ENCODE assay signal across 8 mouse cellular contexts in genomic region chr9:21153331-21153730, GRCm38 (mm10). TPM values are rescaled to one million over a fixed set of nuclear protein-coding genes. Genes with fewer than 3 reads are reported as not detected.
A peak's percentile ranks its signal among the peaks of the same experiment; 100 is the strongest.
DNase-seq lines count a peak whose midpoint lies in the region; ATAC-seq lines count a peak whose summit lies in the region.

No protein-coding gene starts in this region.

- DNase-seq in lung, postnatal 25 days (ENCODE audit: low spot score): no peak
- no peak for DNase-seq in cerebellum, adult 8-10 months
- no peak for DNase-seq in spleen, postnatal 4 days (ENCODE audit: low spot score in 2 of 2)
- no peak for DNase-seq in ovary, postnatal 36 days (ENCODE audit: low spot score)

- H3K27ac ChIP-seq in lung, embryonic 15.5 days: peak overlapping the region; percentile 82
- H3K27ac ChIP-seq in forebrain, embryonic 12.5 days: no peak overlapping the region
- peak overlapping the region; percentile 71 for H3K27ac ChIP-seq in intestine, embryonic 15.5 days
- no peak overlapping the region for H3K27ac ChIP-seq in neural tube, embryonic 12.5 days

- H3K4me1 ChIP-seq in lung, embryonic 15.5 days: peaks cover 36% of the 10 kb centered on the region
- peaks cover 27% of the 10 kb centered on the region for H3K4me1 ChIP-seq in forebrain, embryonic 12.5 days
- H3K4me1 ChIP-seq in intestine, embryonic 15.5 days (replicated peaks): peaks cover 31% of the 10 kb centered on the region
- peaks cover 13% of the 10 kb centered on the region for H3K4me1 ChIP-seq in neural tube, embryonic 12.5 days

- H3K4me2 ChIP-seq in lung, embryonic 15.5 days: peak overlapping the region; percentile 70
- H3K4me2 ChIP-seq in forebrain, embryonic 12.5 days: peak overlapping the region; percentile 49
- H3K4me2 ChIP-seq in intestine, embryonic 15.5 days (replicated peaks): peak overlapping the region; percentile 94
- peak overlapping the region; percentile 50 for H3K4me2 ChIP-seq in neural tube, embryonic 12.5 days (replicated peaks)

- H3K4me3 ChIP-seq in lung, embryonic 15.5 days: peak overlapping the region; percentile 37
- H3K4me3 ChIP-seq in forebrain, embryonic 12.5 days (replicated peaks): peak overlapping the region; percentile 23
- peak overlapping the region; percentile 38 for H3K4me3 ChIP-seq in intestine, embryonic 15.5 days (replicated peaks)
- 0 out of 2 replicates have a peak overlapping the region, but pooled peaks have one; percentile 13 for H3K4me3 ChIP-seq in neural tube, embryonic 12.5 days

- WGBS in lung, embryonic 15.5 days: 8% methylated on average over 12 of the region's 12 CpGs
- WGBS in forebrain, embryonic 12.5 days: 5% methylated on average over 12 of the region's 12 CpGs
- 3% methylated on average over 12 of the region's 12 CpGs for WGBS in intestine, embryonic 15.5 days
- WGBS in neural tube, embryonic 12.5 days: 8% methylated on average over 12 of the region's 12 CpGs

- H3K9me3 ChIP-seq in lung, embryonic 15.5 days: no peaks in the 10 kb centered on the region
- H3K9me3 ChIP-seq in forebrain, embryonic 12.5 days: no peaks in the 10 kb centered on the region
- H3K9me3 ChIP-seq in intestine, embryonic 15.5 days: no peaks in the 10 kb centered on the region
- no peaks in the 10 kb centered on the region for H3K9me3 ChIP-seq in neural tube, embryonic 12.5 days

- H3K27me3 ChIP-seq in lung, embryonic 15.5 days: no peaks in the 10 kb centered on the region
- H3K27me3 ChIP-seq in forebrain, embryonic 12.5 days: peaks cover 8% of the 10 kb centered on the region
- no peaks in the 10 kb centered on the region for H3K27me3 ChIP-seq in intestine, embryonic 15.5 days (replicated peaks)
- no peaks in the 10 kb centered on the region for H3K27me3 ChIP-seq in neural tube, embryonic 12.5 days (replicated peaks)

- H3K36me3 ChIP-seq in lung, embryonic 15.5 days: no peaks in the 10 kb centered on the region
- H3K36me3 ChIP-seq in forebrain, embryonic 12.5 days (replicated peaks): no peaks in the 10 kb centered on the region
- no peaks in the 10 kb centered on the region for H3K36me3 ChIP-seq in intestine, embryonic 15.5 days
- H3K36me3 ChIP-seq in neural tube, embryonic 12.5 days: no peaks in the 10 kb centered on the region

- H3K9ac ChIP-seq in lung, embryonic 15.5 days: peak overlapping the region; percentile 35
- H3K9ac ChIP-seq in forebrain, embryonic 12.5 days: peak overlapping the region; percentile 39; the same call in 1 of the 2 replicates
- H3K9ac ChIP-seq in intestine, embryonic 15.5 days: peak overlapping the region; percentile 45
- no peak overlapping the region for H3K9ac ChIP-seq in neural tube, embryonic 12.5 days

- ATAC-seq in lung, embryonic 15.5 days (ENCODE audit: borderline replicate concordance, extremely low read depth, low FRiP score, low TSS enrichment): peak; percentile 20; the same call in 1 of the 2 replicates
- ATAC-seq in forebrain, embryonic 12.5 days (ENCODE audit: low FRiP score): no peak
- peak; percentile 32 for ATAC-seq in intestine, embryonic 15.5 days
- no peak for ATAC-seq in neural tube, embryonic 12.5 days (ENCODE audit: low FRiP score, low read depth)

RNA-seq across cellular contexts. Expression of gene Cdc37, which starts 3.5 kb away (rescaled TPM):
- polyA plus RNA-seq in lung, embryonic 15.5 days (2015; fragmentation: Nextera tagmentation; extraction: Ambion mirVana): 316 and 319 TPM in 2 replicates
- polyA plus RNA-seq in forebrain, embryonic 12.5 days (2016; fragmentation: Nextera tagmentation; extraction: Ambion mirVana): 260 and 272 TPM in 2 replicates
- polyA plus RNA-seq in intestine, embryonic 15.5 days (2015; fragmentation: Nextera tagmentation; extraction: Ambion mirVana): 276 and 280 TPM in 2 replicates
- 271 and 293 TPM in 2 replicates for polyA plus RNA-seq in neural tube, embryonic 12.5 days (2016; fragmentation: Nextera tagmentation; extraction: Ambion mirVana)

RNA-seq across cellular contexts. Expression of gene Pde4a, which starts 12.2 kb away (rescaled TPM):
- polyA plus RNA-seq in lung, embryonic 15.5 days (2015; fragmentation: Nextera tagmentation; extraction: Ambion mirVana): 8.6 and 9.3 TPM in 2 replicates
- polyA plus RNA-seq in forebrain, embryonic 12.5 days (2016; fragmentation: Nextera tagmentation; extraction: Ambion mirVana): 12.8 and 14.5 TPM in 2 replicates
- polyA plus RNA-seq in intestine, embryonic 15.5 days (2015; fragmentation: Nextera tagmentation; extraction: Ambion mirVana): 6.0 and 6.8 TPM in 2 replicates
- polyA plus RNA-seq in neural tube, embryonic 12.5 days (2016; fragmentation: Nextera tagmentation; extraction: Ambion mirVana): 12.3 and 14.7 TPM in 2 replicates

RNA-seq across cellular contexts. Expression of gene Tyk2, which starts 22.3 kb away (rescaled TPM):
- 12.7 and 15.6 TPM in 2 replicates for polyA plus RNA-seq in lung, embryonic 15.5 days (2015; fragmentation: Nextera tagmentation; extraction: Ambion mirVana)
- polyA plus RNA-seq in forebrain, embryonic 12.5 days (2016; fragmentation: Nextera tagmentation; extraction: Ambion mirVana): 12.8 TPM in 2 replicates
- 13.6 and 15.7 TPM in 2 replicates for polyA plus RNA-seq in intestine, embryonic 15.5 days (2015; fragmentation: Nextera tagmentation; extraction: Ambion mirVana)
- polyA plus RNA-seq in neural tube, embryonic 12.5 days (2016; fragmentation: Nextera tagmentation; extraction: Ambion mirVana): 14.1 and 15.2 TPM in 2 replicates

Comparison
In these comparisons a context has a peak if more than half of its experiments do, and no peak if none do; other contexts are left out.
1. ATAC-seq: peak in lung, embryonic 15.5 days (single experiment) and intestine, embryonic 15.5 days (single experiment); none in forebrain, embryonic 12.5 days (single experiment) and neural tube, embryonic 12.5 days (single experiment).
2. H3K27ac ChIP-seq: peak in lung, embryonic 15.5 days (single experiment) and intestine, embryonic 15.5 days (single experiment); none in forebrain, embryonic 12.5 days (single experiment) and neural tube, embryonic 12.5 days (single experiment).
3. Peak in every context shown above with its lines, with median percentiles within 50 percentile points of each other: H3K4me2 ChIP-seq and H3K4me3 ChIP-seq.